Mouse (Mus musculus) G1E (cell line): ENCODE measurements around the gene Pmvk.

ENCODE experiments used
- CTCF ChIP-seq: IDR thresholded peaks from 2 replicates; pipeline ENCODE4 v1.5.1; 2012; ENCODE audit warnings: low read depth, low read length, inconsistent platforms, mixed read lengths
- GATA1 ChIP-seq: IDR thresholded peaks from 2 replicates; pipeline ENCODE4 v1.6.1; 2012; ENCODE audit warnings: borderline replicate concordance, low read length, inconsistent platforms, mixed read lengths
- GATA2 ChIP-seq: IDR thresholded peaks from 2 replicates; pipeline ENCODE4 v1.6.1; 2012; ENCODE audit warnings: low read depth, low read length, inconsistent platforms, borderline replicate concordance
- TAL1 ChIP-seq: conservative IDR thresholded peaks from 2 replicates; pipeline ENCODE4 v1.6.1; 2012; ENCODE audit warnings: low read depth, low read length, inconsistent platforms, mixed read lengths

GRCm38 (mm10) chr3:89515444-89515843, 61.1 kb downstream of the Pmvk start:
- TF ChIP-seq CTCF (no peak), GATA2 (no peak), GATA1 (no peak), TAL1 (no peak)
